ENCODE assay signal across 7 mouse cellular contexts in the genomic region with DNA sequence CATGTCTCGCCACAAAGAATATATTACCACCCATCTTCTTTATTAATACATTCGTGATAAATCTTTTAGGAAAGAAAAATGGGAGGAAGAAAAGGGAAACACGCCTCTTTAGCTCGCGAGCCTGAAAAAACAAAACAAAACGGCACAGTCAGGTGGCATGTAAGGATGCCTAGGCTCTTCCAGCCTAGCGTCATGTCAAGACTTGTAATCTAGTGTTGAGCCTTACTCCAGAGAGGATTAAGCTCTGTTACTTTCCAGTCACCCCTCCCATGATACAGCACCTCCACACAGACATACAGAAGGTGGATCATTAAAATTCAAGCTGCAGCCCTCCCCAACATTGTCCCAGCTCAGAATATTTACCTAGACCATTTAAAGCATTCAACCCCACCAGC. TPM values are rescaled to one million over a fixed set of nuclear protein-coding genes. Genes with fewer than 3 reads are reported as not detected.
DNase-seq lines count a peak whose midpoint lies in the region; ATAC-seq and TF ChIP-seq lines count a peak whose summit lies in the region.

No protein-coding gene starts in this region.

- H3K27me3 ChIP-seq in lung, embryonic 14.5 days (ENCODE audit: insufficient read depth, low read length) = peaks cover 25% of the 10 kb centered on the region; the same call in 1 of the 2 replicates
- H3K27me3 ChIP-seq in forebrain, embryonic 10.5 days (ENCODE audit: poor library complexity, severe bottlenecking) = peaks cover 29% of the 10 kb centered on the region
- H3K27me3 ChIP-seq in limb, embryonic 10.5 days (ENCODE audit: low read depth, poor library complexity, severe bottlenecking) = peaks cover 22% of the 10 kb centered on the region
- H3K27me3 ChIP-seq in neural tube, embryonic 14.5 days (ENCODE audit: control insufficient read depth, insufficient read depth, low read length) = peaks cover 3% of the 10 kb centered on the region; the same call in 1 of the 2 replicates

- 7% methylated on average over 7 of the region's 7 CpGs for WGBS in lung, embryonic 14.5 days
- WGBS in forebrain, embryonic 10.5 days = 4% methylated on average over 7 of the region's 7 CpGs
- 4% methylated on average over 7 of the region's 7 CpGs for WGBS in limb, embryonic 10.5 days
- WGBS in neural tube, embryonic 14.5 days = 1% methylated on average over 7 of the region's 7 CpGs

- ATAC-seq in lung, embryonic 14.5 days (ENCODE audit: insufficient read depth) = no peak
- no peak for ATAC-seq in neural tube, embryonic 14.5 days (ENCODE audit: low read depth)

- peak overlapping the region; percentile 57 for H3K9ac ChIP-seq in lung, embryonic 14.5 days
- H3K9ac ChIP-seq in neural tube, embryonic 14.5 days (replicated peaks; ENCODE audit: low read depth, low read length) = peak overlapping the region; percentile 72

- H3K4me3 ChIP-seq in lung, embryonic 14.5 days (ENCODE audit: low read depth, low read length) = peak overlapping the region; percentile 74
- peak overlapping the region; percentile 83 for H3K4me3 ChIP-seq in forebrain, embryonic 10.5 days
- H3K4me3 ChIP-seq in limb, embryonic 10.5 days = peak overlapping the region; percentile 88
- peak overlapping the region; percentile 91 for H3K4me3 ChIP-seq in neural tube, embryonic 14.5 days (ENCODE audit: low read depth, low read length)

- peaks cover 3% of the 10 kb centered on the region; the same call in 1 of the 2 replicates for H3K4me1 ChIP-seq in lung, embryonic 14.5 days (ENCODE audit: insufficient read depth)
- H3K4me1 ChIP-seq in forebrain, embryonic 10.5 days = peaks cover 36% of the 10 kb centered on the region
- H3K4me1 ChIP-seq in limb, embryonic 10.5 days = peaks cover 33% of the 10 kb centered on the region
- peaks cover 11% of the 10 kb centered on the region; the same call in 1 of the 2 replicates for H3K4me1 ChIP-seq in neural tube, embryonic 14.5 days (ENCODE audit: control insufficient read depth, insufficient read depth, low read length)

- TF ChIP-seq CTCF in lung, embryonic 14.5 days (IDR thresholded peaks at IDR 0.05; ENCODE audit: low read depth) = no peak

- no peak for DNase-seq in lung, embryonic 14.5 days
- DNase-seq in lung, postnatal 25 days (ENCODE audit: low spot score) = no peak
- DNase-seq in forebrain, embryonic 10.5 days (ENCODE audit: extremely low spot score, low spot score) = no peak
- no peak for DNase-seq in limb, embryonic 10.5 days (ENCODE audit: low spot score)
- DNase-seq in ovary, postnatal 36 days (ENCODE audit: low spot score) = no peak
- DNase-seq in cerebellum, adult 8-10 months = no peak

- peak overlapping the region; percentile 94 for H3K4me2 ChIP-seq in lung, embryonic 14.5 days
- H3K4me2 ChIP-seq in neural tube, embryonic 14.5 days (ENCODE audit: low read depth, low read length) = peak overlapping the region; percentile 93

- no peak overlapping the region for H3K27ac ChIP-seq in lung, embryonic 14.5 days (ENCODE audit: low read depth)
- peak overlapping the region; percentile 94 for H3K27ac ChIP-seq in forebrain, embryonic 10.5 days
- peak overlapping the region; percentile 95; the same call in 1 of the 2 replicates for H3K27ac ChIP-seq in limb, embryonic 10.5 days
- peak overlapping the region; percentile 90 for H3K27ac ChIP-seq in neural tube, embryonic 14.5 days (ENCODE audit: low read depth, low read length)

- no peaks in the 10 kb centered on the region for H3K9me3 ChIP-seq in lung, embryonic 14.5 days (ENCODE audit: low read depth, low read length)
- no peaks in the 10 kb centered on the region for H3K9me3 ChIP-seq in forebrain, embryonic 10.5 days
- no peaks in the 10 kb centered on the region for H3K9me3 ChIP-seq in limb, embryonic 10.5 days (replicated peaks)
- H3K9me3 ChIP-seq in neural tube, embryonic 14.5 days (ENCODE audit: control insufficient read depth, low read length) = no peaks in the 10 kb centered on the region

- no peaks in the 10 kb centered on the region for H3K36me3 ChIP-seq in lung, embryonic 14.5 days (ENCODE audit: insufficient read depth)
- H3K36me3 ChIP-seq in forebrain, embryonic 10.5 days (replicated peaks) = no peaks in the 10 kb centered on the region
- no peaks in the 10 kb centered on the region for H3K36me3 ChIP-seq in limb, embryonic 10.5 days
- no peaks in the 10 kb centered on the region for H3K36me3 ChIP-seq in neural tube, embryonic 14.5 days (ENCODE audit: control insufficient read depth, insufficient read depth, low read length)

RNA-seq across cellular contexts. Expression of a gene that starts 0.8 kb away (rescaled TPM):
- 3.1 and 5.7 TPM in 2 replicates for polyA plus RNA-seq in lung, embryonic 14.5 days (2014; fragmentation: Nextera tagmentation; extraction: Ambion mirVana)
- 1.8 and 2.3 TPM in 2 replicates for polyA plus RNA-seq in forebrain, embryonic 10.5 days (2016; fragmentation: Nextera tagmentation; extraction: Ambion mirVana)
- 1.8 and 2.2 TPM in 2 replicates for polyA plus RNA-seq in limb, embryonic 10.5 days (2016; fragmentation: Nextera tagmentation; extraction: Ambion mirVana)
- 20.1 and 22.8 TPM in 2 replicates for polyA plus RNA-seq in neural tube, embryonic 14.5 days (2014; fragmentation: Nextera tagmentation; extraction: Ambion mirVana)
